Mouse (Mus musculus) C2C12 (cell line): ENCODE measurements around the gene Art4. TPM values are rescaled to one million over a fixed set of nuclear protein-coding genes. Genes with fewer than 3 reads are reported as not detected.

Experiments
- H3K27me3 ChIP-seq: one replicate; pipeline ENCODE4 v1.6.1; 2011; ENCODE audit not compliant: control insufficient read depth, insufficient read depth, insufficient read length
- H3K36me3 ChIP-seq: one replicate; pipeline ENCODE4 v1.6.1; 2011; ENCODE audit not compliant: control insufficient read depth, insufficient read depth
- H3K4me3 ChIP-seq: one replicate; pipeline ENCODE4 v1.5.1; 2011; ENCODE audit warnings: mild to moderate bottlenecking, control low read depth; ENCODE audit not compliant: poor library complexity, insufficient read depth, severe bottlenecking
- H3K79me2 ChIP-seq: one replicate; pipeline ENCODE4 v1.6.1; 2011; ENCODE audit not compliant: control insufficient read depth, insufficient read depth
- H3K79me3 ChIP-seq: one replicate; pipeline ENCODE4 v1.6.1; 2011; ENCODE audit warnings: low read depth, control low read depth
- H3ac ChIP-seq: one replicate; pipeline ENCODE3; 2011; ENCODE audit warnings: low read depth; ENCODE audit not compliant: control insufficient read depth, insufficient read length
- CEBPB ChIP-seq: IDR thresholded peaks from one replicate; pipeline ENCODE4 v1.6.1; 2011; ENCODE audit warnings: low read depth, mild to moderate bottlenecking, control low read depth, moderate library complexity
- CTCF ChIP-seq: IDR thresholded peaks from one replicate; pipeline ENCODE4 v1.5.1; 2011; ENCODE audit not compliant: control insufficient read depth, insufficient read depth, insufficient read length
- FOSL1 ChIP-seq: IDR thresholded peaks from one replicate; pipeline ENCODE4 v1.8.0; 2011; ENCODE audit warnings: mild to moderate bottlenecking, low read length; ENCODE audit not compliant: poor library complexity, insufficient read depth, severe bottlenecking
- MAX ChIP-seq: IDR thresholded peaks from one replicate; pipeline ENCODE4 v1.6.1; 2011; ENCODE audit warnings: mild to moderate bottlenecking, control low read depth
- MYOD1 ChIP-seq: IDR thresholded peaks from one replicate; pipeline ENCODE4 v1.6.1; 2011; ENCODE audit warnings: low read depth; ENCODE audit not compliant: control insufficient read depth, insufficient read length
- MYOG ChIP-seq: IDR thresholded peaks from one replicate; pipeline ENCODE4 v1.6.1; 2011; ENCODE audit not compliant: control insufficient read depth, insufficient read length; ENCODE audit errors: extremely low read depth
- USF1 ChIP-seq: IDR thresholded peaks from one replicate; pipeline ENCODE4 v1.6.1; 2011; ENCODE audit warnings: low read depth, mild to moderate bottlenecking, control low read depth, moderate library complexity
- polyA plus RNA-seq: library from polyadenylated mRNA; unstranded; fragments of >200 nt; fragmentation: generic; extraction: Trizol; gene quantifications from one replicate; pipeline ENCODE4 v1.2.1, GENCODE M21; 2012; ENCODE audit warnings: missing spikeins

The Art4 gene
- polyA plus RNA-seq, 1 experiment: not detected

DNA sequence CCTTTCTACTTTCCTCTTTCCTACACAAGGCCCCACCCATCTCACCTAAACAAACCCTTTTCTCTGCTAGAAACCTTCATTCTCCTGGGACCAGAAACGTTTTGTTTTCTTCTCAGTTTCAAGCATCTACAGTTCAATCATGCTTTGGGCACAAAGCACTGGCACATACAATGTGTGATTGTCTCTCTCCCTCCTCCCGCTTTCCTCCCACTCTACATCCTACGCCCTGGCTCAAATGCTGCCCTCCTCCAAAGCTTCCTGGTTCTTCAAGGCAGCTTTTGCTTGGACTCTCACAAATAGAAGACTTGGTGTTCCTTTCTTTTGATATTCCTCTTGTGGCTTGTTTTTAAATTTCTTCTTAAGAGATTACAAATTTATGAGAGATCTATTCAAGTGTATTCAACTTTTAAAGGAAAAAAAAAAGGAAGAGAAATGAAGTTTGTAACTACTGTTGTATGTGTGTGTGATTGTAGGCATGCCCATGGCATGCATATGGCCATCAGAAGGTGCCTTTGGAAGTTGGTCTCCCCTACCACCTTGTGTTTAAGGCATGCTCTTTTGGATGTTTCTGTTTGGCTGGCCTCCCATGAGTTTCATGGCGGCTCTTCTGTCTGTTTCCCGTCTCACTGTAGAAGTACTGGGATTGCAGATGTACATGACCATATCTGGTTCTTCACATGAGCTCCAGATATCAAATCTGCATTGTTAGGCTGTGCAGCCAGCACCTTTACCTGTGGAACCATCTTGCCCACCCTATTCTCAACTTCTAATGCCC is 11.6 kb downstream of the Art4 start:
- Histone ChIP-seq H3K36me3 (no peaks in the 10 kb centered on the region), H3K4me3 (no peak overlapping the region), H3K27me3 (no peaks in the 10 kb centered on the region), H3K79me3 (no peaks in the 10 kb centered on the region), H3K79me2 (no peaks in the 10 kb centered on the region), H3ac (no peak overlapping the region)
- TF ChIP-seq CTCF (no peak), USF1 (no peak), MAX (no peak), MYOG (no peak), CEBPB (no peak), FOSL1 (no peak), MYOD1 (no peak)

DNA sequence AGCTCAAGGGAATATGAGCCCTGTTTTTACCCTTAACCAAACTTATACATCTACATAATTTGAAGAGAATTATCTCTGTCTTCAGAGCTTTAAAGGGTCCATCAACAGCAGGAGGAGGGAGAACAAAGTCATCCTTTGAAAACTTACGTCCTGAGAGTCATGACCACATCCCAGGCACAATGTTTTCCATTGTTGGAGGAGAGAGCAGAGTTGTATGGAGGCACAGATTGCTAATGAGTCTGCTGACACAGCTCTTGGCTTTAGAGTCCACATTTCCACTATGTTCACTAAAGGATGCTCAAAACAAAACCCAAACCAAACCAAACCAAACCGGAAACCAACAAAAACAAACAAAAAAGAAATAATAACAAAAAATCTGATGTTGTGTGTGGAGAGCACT is 12.6 kb downstream of the Art4 start:
- Histone ChIP-seq H3K27me3 (no peaks in the 10 kb centered on the region), H3K36me3 (no peaks in the 10 kb centered on the region), H3K79me3 (no peaks in the 10 kb centered on the region), H3ac (no peak overlapping the region), H3K4me3 (no peak overlapping the region), H3K79me2 (no peaks in the 10 kb centered on the region)
- no peak for TF ChIP-seq MAX
- no peak for TF ChIP-seq FOSL1
- no peak for TF ChIP-seq CEBPB
- TF ChIP-seq MYOG: no peak
- no peak for TF ChIP-seq CTCF
- TF ChIP-seq USF1: no peak
- TF ChIP-seq MYOD1: no peak

DNA sequence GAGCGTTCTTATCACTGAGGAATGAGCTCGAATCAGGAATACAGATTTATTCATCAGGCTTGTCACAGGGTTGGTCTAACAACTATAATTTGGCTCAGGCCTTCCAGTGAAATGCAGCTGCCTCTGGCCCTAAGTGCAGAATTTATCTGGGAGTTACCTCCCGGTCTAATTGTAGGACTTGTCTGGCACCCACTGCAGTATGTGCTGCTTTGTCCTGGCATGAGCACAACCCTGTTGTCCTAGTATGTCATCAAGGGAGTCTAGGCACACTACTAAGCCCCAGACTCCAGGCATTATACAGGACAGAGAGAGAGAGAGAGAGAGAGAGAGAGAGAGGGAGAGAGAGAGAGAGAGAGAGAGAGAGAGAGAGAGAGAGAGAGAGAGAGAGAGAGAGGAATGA is 20.2 kb downstream of the Art4 start:
- Histone ChIP-seq H3ac (no peak overlapping the region), H3K4me3 (no peak overlapping the region), H3K27me3 (peaks cover 3% of the 10 kb centered on the region), H3K36me3 (no peaks in the 10 kb centered on the region), H3K79me2 (no peaks in the 10 kb centered on the region), H3K79me3 (no peaks in the 10 kb centered on the region)
- TF ChIP-seq USF1 (no peak), CEBPB (no peak), CTCF (no peak), MYOD1 (no peak), MYOG (no peak), FOSL1 (no peak), MAX (no peak)

GRCm38 (mm10) chr6:136835352-136835751 is 22.2 kb downstream of the Art4 start, which contains the start of gene Smco3:
Smco3 (minus strand) TSS chr6:136835452.
- Histone ChIP-seq H3K27me3 (peaks cover 3% of the 10 kb centered on the region), H3K36me3 (no peaks in the 10 kb centered on the region), H3K79me2 (no peaks in the 10 kb centered on the region), H3K4me3 (no peak within 1 kb of the TSS), H3K79me3 (no peaks in the 10 kb centered on the region), H3ac (no peak within 1 kb of the TSS)
- TF ChIP-seq FOSL1 (no peak), MYOG (no peak), MAX (no peak), CEBPB (no peak), MYOD1 (no peak), USF1 (no peak), CTCF (no peak)

- no peak for TF ChIP-seq CTCF
- TF ChIP-seq USF1: no peak
- no peak for TF ChIP-seq MYOG
- TF ChIP-seq MYOD1: no peak
- TF ChIP-seq MAX: no peak
- TF ChIP-seq FOSL1: no peak
- no peak overlapping the region for H3ac ChIP-seq
- H3K79me3 ChIP-seq: peaks cover 10% of the 10 kb centered on the region
- peaks cover 3% of the 10 kb centered on the region for H3K27me3 ChIP-seq
- peaks cover 14% of the 10 kb centered on the region for H3K79me2 ChIP-seq
- no peak overlapping the region for H3K4me3 ChIP-seq
- no peaks in the 10 kb centered on the region for H3K36me3 ChIP-seq
These were observed 25.8 kb downstream of the Art4 start for GRCm38 (mm10) chr6:136831712-136832111.
